Mouse (Mus musculus): ENCODE measurements at regions not wholly inside any gene's neighbourhood (a gene's known extent, or its start where the extent isn't known, plus 50 kb on each side); places are given as distances from the start of the nearest gene placed in this dataset.
A peak's percentile ranks its signal among the peaks of the same experiment; 100 is the strongest.

DNA sequence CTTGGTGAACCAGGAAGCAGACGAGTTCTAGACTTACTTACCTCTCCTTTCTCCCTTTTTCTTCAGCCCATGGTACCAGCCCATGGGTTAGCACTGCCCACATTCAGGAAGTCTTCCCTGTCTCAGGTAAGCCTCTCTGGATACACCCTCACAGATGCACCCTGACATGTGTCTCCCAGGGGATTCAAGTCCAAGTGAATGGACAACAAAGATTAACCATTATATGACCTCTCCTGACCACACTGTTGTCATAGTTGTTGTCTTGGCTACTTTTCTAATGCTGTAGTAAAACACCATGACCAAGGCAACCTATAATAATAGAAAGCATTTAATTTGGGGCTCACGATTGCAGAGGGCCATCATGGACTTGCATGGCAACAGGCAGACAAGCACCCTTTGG, 98.8 kb upstream of the Vash1 start:
- no peak for DNase-seq (ENCODE audit: inconsistent ontology term)

DNA sequence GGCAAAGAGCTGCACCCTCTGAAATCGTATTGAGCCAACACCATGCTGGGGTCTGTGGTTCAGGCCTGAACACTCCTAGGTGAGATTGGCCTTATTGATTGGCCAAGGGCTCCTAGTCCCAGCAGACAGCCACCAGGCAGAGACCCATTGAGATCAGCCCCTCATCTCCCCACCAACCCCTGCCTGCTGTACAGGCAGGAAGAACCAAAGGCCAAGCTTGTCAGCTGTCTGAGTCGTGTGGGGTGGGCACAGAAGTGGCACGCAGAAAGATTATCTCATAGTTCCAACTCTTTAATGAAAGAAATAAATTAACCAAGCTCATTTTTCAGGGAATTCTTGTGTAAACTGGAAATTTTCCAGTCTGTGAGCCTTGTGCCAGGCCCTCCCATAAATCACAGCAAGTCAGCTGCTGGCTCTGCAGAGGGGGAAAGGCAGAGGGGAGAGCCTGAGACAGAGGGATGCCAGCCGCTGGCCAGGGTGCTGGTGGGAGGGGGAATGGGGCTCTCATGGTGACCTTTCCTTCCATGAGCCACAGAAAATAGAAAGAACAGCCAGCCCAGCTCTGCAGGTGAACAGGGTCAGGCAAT, 98.3 kb upstream of the Vash1 start:
- DNase-seq (ENCODE audit: inconsistent ontology term) = peak; percentile 7

DNA sequence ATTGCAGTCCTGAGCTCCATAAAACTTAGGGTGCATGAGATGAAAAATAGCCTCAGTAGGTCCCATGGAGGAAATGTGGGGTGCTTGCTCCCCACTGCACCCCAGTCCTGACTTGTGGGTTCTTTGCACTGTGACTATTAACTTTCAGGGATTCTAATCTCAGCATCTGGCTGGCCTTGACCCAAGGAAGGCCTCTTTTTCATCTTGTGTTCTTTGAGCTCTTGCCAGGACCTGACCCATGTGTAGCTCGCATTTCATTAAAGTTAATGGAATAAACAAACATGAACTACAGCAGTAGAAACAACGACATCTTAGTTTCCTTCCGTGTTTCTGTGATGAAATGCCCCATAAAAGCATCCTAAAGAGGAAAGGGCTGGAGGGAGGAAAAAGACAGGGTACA, 96.4 kb upstream of the Vash1 start:
- DNase-seq (ENCODE audit: inconsistent ontology term) = no peak

DNA sequence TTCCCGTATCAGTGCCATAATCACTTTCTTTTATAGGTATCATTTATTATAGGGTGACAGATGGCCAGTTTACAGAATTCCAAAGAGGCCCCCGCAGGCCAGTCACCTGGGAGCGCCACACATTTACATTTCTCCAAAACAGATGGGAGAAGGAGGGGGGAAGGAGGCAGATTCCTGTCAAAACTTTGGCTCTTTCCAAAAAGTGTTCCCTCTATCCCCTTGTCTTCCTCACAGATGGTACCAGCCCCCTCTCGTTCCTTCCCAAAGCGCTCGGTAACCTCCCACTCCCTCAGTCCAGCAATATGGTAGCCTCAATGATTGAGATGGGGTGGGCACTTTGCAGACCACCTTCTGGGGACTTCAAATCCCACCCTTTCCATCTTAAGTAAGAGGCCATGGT, 90.5 kb upstream of the Vash1 start:
- no peak for DNase-seq (ENCODE audit: inconsistent ontology term)

DNA sequence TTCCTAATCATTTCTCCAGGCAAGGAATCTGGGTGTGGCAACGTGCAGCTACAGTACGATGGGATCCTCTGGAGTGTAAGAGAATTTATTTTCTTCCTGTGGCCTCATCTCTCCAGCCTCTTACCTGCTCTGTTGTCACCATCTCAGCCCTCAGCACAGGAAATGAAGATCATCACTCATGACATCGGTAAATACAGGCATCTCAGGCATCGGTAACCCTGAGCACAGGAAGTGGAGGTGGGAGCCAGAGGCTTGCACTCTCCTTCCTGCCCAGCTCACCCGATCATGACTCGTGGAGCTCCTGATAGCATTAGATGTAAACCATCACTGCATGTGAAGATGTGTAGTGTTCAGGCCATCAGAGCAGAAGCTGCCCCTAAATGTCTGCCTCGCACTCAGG, 86.0 kb upstream of the Vash1 start:
- no peak for DNase-seq (ENCODE audit: inconsistent ontology term)

DNA sequence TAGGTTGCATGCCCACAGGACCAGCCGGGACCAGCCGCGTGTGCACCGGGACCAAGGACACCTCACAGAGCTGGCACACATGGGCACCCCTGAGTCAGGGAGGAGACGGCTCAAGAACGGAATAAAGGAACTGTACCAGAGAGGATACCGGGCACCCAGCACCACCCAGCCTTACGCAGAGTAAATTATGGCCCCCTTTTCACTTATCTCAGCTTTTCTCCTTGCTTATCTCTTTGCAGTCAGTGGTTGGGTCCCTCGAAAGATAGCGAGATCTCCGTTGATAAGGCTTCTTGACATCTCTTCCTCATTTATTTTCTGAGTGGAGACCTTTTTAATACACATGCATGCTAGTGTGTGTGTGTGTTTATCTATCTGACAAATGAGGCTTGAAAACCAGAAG, 83.9 kb upstream of the Vash1 start:
- no peak for DNase-seq (ENCODE audit: inconsistent ontology term)

DNA sequence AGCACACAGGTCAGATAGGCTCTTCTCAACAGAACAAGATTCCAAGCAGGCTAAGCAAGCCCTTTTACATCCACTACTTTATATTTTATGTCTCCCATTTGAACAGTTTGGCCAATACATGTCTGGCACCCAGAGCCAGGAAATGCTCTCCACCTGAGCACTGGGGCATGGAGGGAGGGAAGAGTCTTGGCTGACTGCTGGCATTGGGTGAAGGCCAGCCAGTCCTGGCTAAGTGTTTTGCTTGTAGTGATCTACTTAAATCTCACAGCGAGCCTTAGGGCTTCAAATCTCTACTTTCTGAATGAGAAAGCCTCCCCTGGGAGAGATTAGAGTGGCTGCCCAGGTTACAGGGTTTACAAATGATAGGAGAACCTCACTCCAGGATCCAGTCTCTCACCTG, 78.5 kb upstream of the Vash1 start:
- no peak for DNase-seq (ENCODE audit: inconsistent ontology term)

DNA sequence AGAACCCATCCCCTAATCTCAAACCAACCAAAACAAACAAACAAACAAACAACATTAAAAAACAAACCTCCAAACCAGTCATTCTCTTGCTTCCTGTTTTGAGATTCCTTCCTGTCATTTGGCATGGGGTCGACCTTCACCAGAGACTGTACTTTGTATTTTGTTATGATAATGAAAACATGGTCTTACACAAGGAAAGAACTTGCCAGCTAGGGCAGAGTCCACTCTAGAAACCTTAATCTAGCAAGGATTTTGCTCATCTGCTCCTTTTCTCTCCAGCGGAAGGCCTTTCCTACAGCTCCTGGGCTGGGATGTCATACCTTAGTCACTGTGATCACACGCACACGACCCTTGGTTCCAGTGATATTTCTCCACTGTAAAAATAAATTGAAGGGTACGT, 75.0 kb upstream of the Vash1 start:
- no peak for DNase-seq (ENCODE audit: inconsistent ontology term)

DNA sequence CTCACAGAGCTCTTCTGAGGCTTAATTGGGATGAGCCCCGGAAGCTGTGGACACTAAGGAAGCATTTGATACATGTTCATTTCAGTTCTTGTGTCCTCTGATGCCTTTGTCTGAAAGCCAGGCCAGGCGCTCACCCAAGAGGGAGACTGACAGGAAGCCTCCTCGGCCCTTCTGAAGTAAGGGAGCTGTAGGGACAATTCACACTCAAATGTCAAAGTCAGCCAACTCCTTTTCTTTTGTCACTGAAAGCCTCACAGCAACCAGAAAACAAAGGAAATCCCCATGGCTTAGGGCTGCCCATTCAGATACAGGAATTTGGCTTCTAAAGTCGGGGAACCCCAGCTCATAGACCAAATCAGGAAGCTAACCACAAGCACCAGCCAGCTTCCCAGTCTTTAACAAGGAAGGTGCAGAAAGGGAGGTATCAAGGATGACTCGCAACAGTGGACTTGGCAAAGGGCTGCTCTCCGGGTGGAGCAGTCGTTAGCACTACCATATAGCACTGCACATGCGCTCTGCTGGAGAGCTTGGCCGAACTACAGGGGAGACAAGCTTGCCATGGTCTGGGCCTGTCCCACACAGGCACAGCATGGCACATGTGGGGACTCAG, 66.0 kb upstream of the Vash1 start:
- peak; percentile 83 for DNase-seq (ENCODE audit: inconsistent ontology term)

DNA sequence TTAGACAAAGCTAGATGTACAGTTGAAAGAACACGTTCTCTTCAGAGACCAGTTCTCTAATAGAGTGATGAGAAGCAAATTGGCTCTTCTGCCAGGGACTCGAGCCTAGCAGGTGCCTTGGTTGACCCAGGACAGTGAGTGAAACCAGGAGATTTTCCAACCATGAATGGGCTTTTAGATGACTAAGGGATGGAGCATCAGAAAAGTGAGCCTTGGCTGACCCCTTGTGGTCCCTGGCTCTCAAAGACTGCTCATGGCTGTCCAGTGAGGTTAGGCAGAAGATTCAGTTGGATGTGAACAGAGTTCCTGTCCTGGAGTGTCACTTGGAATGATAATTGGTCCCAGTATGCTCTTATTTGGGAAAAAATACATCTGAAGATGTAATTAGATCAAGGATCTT, 64.3 kb upstream of the Vash1 start:
- peak; percentile 83 for DNase-seq (ENCODE audit: inconsistent ontology term)

DNA sequence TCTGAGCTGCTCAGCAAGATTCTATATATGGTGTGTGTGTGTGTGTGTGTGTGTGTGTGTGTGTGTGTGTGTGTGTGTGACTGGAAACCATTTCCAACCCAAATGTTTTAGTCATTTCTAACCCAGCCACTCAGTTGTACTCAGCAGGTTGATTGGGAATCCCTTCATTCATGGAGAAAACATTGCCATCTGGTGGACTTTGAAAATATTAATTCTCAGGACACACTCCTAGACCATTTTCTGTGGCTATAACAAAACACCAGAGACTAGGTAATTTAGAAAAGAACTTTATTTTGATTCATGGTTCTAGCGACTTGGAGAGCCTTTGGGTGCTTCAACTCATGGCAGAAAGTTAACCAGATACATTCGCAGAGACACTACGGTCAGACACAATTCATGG, 62.2 kb upstream of the Vash1 start:
- DNase-seq (ENCODE audit: inconsistent ontology term) = no peak

DNA sequence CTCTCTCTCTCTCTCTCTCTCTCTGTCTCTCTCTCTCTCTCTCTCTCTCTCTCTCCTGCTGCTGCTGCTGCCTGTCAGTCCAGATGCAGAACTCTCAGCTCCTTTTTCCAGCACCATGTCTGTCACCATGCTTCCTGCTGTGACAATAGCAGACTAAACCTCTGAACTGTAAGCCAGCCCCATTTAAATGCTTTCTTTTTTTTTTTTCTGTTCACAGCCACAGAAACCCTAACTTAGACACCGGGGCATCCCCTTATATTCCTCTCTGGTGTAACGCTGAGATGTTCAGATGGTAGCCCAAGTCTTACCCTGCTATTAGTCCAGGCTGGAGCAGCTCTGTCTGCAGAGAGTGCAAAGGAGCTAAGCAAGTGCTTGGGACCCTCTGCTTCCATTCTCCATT, 54.3 kb upstream of the Vash1 start:
- no peak for DNase-seq (ENCODE audit: inconsistent ontology term)

DNA sequence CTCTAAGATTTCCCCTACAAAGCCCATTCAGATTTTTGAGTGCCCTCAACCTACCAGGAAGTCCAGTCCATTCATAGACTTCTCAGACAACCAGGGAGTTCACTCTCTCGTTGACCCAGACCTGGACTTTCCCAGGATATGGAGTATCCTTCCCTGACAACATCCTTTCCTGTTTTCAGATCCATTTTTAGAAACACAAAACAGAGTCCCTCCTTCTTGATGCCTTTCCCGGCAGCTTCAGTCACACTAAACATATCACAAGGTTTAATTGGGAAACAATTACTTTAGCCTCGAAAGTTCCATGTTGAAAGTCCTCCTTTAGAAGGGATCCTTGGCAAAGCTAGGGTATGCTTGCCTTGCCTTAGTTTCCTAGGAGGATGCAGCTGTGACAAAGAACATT, 51.8 kb upstream of the Vash1 start:
- no peak for DNase-seq (ENCODE audit: inconsistent ontology term)

DNA sequence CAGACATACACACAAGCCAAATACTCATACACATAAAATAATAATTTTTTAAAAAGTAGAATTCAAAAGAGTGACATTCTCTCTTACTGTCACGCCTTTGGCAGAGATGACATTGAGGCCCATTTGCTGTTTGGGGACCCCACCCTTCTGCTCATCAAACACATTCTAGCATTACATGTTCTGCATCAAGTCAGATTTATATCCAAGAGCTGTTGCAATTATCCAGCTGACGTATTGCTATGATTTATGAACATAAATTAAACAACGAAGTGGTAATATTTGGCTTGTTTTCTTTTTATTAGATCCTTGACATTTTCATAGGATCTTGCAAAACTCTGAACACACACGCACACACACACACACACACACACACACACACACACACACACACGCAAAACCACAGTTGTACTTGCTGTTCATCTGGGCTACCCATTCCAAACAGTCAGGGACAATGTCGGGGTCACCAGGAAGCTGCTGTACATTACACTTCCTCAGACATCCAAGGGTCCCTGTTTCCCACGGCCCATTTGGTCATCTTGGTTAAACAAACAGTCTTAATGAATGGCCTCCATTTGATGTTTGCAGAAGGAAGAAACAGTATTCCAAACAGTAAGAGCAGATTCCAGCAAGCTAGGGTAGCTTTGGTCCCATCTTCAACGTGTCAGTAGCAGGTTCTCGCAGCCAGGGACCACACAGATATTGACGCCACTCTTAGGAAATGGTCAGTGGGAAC, 50.3 kb upstream of the Vash1 start:
- DNase-seq (ENCODE audit: inconsistent ontology term) = no peak

Measured in Muller cell, postnatal 12 days (primary cell).